Mouse (Mus musculus) ovary, postnatal 36 days (tissue): ENCODE results near the gene Hyal3.
"Not testable (repeated sequence)": the region's sequence is repeated elsewhere in the genome, so short reads cannot be mapped to it uniquely, and the experiment has no call there.

Experiments used
- DNase-seq: peaks from one replicate; pipeline ENCODE4 v3.0.0; 2022; ENCODE audit warnings: low spot score, mixed read lengths

The Hyal3 gene

GRCm38 (mm10) chr9:107571534-107572326, 8.9 kb upstream of the Hyal3 start:
- no peak for DNase-seq

DNA sequence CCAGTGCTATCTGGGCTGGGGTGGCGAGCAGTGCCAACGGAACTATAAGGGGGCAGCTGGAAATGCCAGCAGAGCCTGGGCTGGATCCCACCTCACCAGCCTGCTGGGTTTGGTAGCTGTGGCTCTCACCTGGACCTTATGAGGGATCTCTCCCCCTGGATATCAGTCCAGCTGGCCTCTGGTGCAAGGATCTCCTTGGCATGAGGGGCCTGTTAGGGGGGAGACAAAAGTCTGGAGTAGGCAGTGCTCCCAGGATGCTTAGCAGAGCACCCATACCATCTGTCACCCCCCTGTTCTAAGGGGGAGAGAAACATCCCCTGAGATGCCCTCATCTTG, 8.3 kb upstream of the Hyal3 start:
- DNase-seq = no peak

DNA sequence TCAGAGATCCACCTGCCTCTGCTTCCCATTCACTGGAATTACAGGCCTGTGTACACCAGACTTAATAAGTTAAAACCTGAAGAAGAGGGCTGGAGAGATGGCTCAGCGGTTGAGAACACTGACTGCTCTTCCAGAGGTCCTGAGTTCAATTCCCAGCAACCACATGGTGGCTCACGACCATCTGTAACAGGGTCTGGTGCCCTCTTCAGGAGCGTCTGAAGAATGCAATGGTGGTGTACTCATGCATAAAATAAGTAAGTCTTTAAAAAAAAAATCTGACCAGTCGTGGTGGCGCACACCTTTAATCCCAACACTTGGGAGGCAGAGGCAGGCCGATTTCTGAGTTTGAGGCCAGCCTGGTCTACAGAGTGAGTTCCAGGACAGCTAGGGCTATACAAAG, 6.8 kb upstream of the Hyal3 start:
- not testable (repeated sequence) for DNase-seq

DNA sequence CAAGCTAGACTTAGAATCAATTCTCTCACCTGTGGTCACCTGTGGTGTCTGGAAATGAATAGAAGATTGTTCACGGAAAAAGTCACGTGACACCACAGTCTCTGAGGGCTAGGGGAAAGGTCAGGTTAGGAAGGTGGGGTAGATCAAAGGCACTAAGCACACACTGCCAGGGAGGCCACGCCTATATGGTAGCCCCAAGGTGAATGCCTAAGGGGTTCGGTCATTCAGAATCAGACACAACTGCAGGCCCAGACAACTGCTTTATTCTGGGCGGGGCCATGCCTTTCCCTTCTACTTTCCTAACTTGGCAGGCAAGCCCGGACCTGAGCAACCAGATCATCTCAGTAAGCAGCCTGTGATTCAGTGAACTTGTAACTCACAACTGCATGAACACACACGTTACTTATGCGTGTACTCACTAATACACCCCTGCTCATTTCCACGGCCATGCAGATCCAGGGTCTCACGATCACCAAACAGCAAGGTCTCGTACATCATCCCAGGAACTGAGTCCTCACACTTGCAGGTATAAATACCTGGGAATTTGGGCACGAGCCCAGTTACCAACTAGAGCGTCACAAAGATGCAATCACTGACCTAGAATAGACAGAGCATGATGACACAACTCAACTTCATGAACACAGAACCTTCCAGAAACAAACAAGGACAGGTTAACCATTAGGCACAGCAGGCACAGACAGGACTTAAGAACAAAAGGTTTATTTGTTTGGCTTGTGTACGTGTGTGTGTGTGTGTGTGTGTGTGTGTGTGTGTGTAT, 4.8 kb upstream of the Hyal3 start:
- no peak for DNase-seq

DNA sequence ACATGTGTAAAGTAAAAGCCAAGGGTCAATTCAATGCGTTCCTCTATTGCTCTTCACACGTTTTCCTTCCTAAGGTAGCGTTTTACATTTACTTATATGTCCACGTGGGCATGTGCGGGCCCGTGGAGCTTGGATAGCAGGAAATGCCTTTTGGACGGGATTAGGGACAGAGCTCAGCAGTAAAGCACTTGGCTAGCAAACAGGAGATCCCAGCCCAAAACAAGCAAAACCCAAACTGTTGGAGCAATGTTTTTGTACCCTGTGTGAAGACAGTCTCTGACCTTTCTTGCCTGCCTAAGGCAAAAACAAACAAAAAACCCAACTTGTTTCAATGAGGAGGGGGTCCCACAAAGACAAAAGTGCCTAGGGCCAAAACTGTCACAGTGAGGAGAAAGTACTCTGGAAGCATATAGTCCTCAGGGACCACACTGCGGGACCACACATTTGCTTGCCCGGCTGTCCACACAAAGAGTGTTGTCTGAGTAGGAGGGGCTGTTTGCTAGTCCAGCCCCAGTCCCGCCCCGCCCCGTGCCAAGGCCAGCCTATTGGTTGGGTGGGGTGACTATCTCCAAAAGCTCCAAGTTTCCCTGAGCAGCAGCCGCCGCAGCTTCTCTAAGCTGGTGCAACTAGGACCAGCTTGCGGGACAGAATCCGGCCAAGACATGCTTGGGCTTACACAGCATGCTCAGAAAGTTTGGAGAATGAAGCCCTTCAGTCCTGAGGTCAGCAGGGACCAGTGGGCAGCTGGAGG, 4.1 kb upstream of the Hyal3 start, which contains the start of gene Hyal1:
TSS of gene Hyal1 (plus strand) at position 571 of the 751 bp plus-strand sequence.
- DNase-seq = peak; percentile 85

- no peak for DNase-seq
These were observed 2.7 kb upstream of the Hyal3 start for GRCm38 (mm10) chr9:107577871-107578270.

- no peak for DNase-seq
These were observed 2.0 kb upstream of the Hyal3 start, which contains the start of gene Naa80 for GRCm38 (mm10) chr9:107578587-107578986. TSS of gene Naa80 (plus strand) at chr9:107578887.

DNA sequence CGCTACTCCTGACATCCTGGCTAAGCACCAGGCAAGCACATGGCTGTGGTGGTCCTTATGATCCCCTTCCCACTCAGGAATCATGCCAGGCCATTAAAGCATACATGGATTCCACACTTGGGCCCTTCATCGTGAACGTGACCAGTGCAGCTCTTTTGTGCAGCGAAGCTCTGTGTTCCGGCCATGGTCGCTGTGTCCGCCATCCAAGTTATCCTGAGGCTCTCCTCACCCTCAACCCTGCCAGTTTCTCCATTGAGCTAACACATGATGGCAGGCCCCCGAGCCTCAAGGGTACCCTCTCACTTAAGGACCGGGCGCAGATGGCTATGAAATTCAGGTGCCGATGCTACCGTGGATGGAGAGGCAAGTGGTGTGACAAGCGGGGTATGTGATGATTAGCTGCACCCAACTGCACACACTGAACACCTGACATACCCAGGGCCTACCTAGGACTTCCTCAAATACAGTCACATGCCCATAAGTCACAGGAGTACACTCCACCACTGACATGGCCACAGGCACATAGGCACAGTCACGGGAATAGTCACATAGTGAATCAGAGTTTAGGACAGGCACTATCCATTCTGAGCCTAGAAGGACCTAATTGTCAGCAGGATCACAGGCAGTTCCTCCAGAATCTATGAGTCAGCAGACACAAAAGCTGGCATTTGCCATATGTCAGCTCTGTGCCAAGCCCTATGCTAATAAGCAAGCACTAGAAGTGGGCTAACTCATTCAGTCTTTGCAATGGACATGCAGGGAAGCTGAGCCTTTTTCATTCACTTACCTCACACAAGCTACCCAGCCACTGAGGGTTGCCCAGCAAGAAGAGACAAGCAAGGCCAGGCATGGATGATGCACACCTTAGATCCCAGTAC, 1.4 kb upstream of the Hyal3 start:
- DNase-seq = no peak

GRCm38 (mm10) chr9:107581584-107581983, 966 bp downstream of the Hyal3 start:
- DNase-seq = no peak

DNA sequence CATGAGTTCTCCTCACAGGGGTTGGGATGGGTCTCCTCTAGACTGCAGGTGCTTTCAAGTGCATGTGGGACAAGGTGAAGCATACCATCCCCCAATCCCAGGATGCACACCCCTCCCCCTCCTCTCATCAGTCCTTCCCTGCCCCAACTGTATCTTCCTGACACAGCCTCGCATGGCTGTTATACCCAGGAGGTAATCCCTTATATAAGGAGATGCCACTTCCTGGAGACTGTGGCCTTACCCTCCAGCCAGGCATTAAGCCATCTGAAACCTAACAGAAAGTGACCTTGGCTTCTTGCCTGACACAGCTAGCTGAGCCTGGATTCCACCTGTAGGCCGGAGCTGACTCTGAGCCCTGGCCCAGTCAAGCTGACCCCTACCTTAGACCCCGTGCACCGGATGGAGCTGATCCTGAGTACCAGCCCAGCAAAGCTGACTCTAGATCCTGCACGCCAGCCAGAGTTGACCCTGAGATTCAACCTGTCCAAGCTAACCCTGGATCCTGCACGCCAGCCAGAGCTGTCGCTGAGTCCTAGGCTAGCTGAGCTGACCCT, 2.0 kb downstream of the Hyal3 start:
- no peak for DNase-seq

- no peak for DNase-seq
These were observed 2.6 kb downstream of the Hyal3 start for GRCm38 (mm10) chr9:107583174-107583573.

DNA sequence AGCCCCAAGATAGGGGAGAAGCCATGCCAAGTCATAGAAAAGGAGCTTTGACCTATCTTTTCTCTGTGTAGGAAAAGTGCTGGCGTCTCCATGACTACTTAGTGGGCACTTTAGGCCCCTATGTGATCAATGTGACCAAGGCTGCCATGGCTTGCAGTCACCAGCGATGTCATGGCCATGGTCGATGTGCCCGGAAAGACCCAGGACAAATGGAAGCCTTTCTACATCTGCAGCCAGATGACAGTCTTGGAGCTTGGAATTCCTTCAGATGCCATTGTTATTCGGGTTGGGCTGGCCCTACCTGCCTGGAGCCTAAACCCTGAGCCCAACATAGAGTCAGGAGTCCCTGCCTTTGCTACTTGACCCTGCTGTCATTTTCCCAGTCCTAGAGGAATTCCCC, 5.9 kb downstream of the Hyal3 start:
- no peak for DNase-seq

- peak; percentile 92 for DNase-seq
These were observed 6.6 kb downstream of the Hyal3 start, which contains the start of gene Ifrd2 for GRCm38 (mm10) chr9:107586974-107587832. TSS of gene Ifrd2 (plus strand) at chr9:107587642.

- no peak for DNase-seq
These were observed 7.4 kb downstream of the Hyal3 start for GRCm38 (mm10) chr9:107587833-107588639.

DNA sequence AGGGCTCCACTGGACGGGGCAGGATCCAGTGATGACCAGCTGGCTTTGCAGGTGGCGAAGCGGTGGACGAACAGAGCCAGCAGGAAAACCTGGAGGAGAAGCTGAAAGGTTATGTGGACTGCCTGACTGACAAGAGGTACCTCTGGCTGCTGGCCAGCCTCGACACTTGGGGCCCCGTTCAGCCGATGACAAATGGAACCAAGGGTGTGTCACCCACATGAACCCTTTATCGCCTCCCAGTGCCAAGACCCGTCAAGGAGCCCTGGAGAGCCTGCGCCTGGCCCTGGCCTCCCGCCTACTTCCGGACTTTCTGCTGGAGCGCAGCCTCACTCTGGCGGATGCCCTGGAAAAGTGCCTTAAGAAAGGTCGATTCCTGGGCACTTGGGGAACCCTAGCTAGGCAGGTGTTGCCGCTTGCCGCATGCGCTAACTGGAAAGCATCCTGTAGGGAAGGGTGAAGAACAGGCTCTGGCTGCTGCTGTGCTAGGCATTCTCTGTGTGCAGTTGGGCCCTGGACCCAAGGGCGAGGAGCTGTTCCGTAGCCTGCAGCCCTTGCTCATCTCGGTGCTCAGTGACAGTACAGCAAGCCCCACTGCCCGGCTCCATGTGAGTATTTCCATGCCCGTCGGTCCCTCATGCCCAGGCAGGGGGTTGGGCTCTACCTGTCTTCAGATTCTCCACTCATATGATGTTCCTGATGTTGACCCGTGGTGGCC, 9.6 kb downstream of the Hyal3 start:
- no peak for DNase-seq

DNA sequence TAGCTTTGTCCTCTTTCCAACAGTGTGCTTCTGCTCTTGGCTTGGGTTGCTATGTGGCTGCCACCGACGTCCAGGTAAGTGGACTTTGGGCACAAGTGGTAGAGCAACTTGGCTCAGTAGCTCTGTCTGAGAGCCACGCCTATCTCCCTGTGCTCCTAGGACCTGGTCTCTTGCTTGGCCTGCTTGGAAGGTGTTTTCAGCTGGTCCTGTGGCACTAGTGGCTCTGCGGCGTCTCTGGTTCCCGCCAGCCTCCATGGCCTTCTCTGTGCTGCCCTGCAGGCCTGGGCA, 10.1 kb downstream of the Hyal3 start:
- no peak for DNase-seq

- no peak for DNase-seq
These were observed 12.7 kb downstream of the Hyal3 start for GRCm38 (mm10) chr9:107593101-107593976.
